Mouse (Mus musculus) bone marrow, adult 2 months (tissue): ENCODE measurements around the gene Psme4. TPM values are rescaled to one million over a fixed set of nuclear protein-coding genes. Genes with fewer than 3 reads are reported as not detected.
A peak's percentile ranks its signal among the peaks of the same experiment; 100 is the strongest.
"Not testable (repeated sequence)": the region's sequence is repeated elsewhere in the genome, so short reads cannot be mapped to it uniquely, and the experiment has no call there.

Source experiments
- H3K27ac ChIP-seq: fragments of 200-500 bp; 2 replicates; pipeline ENCODE4 v1.5.1; 2012; ENCODE audit warnings: low read depth, mild to moderate bottlenecking, control low read depth, inconsistent platforms, low read length; ENCODE audit not compliant: control insufficient read depth, poor library complexity, insufficient read depth
- H3K4me1 ChIP-seq: fragments of 200-500 bp; 2 replicates; pipeline ENCODE4 v1.6.1; 2011; ENCODE audit warnings: low read length; ENCODE audit not compliant: control insufficient read depth, insufficient read depth
- H3K4me3 ChIP-seq: fragments of 200-500 bp; replicated peaks from 2 replicates; pipeline ENCODE3; 2011; ENCODE audit warnings: mild to moderate bottlenecking, low read depth, low read length, control low read depth; ENCODE audit not compliant: control insufficient read depth
- CTCF ChIP-seq: fragments of 200-500 bp; IDR thresholded peaks from 2 replicates; pipeline ENCODE4 v1.5.1; 2011; ENCODE audit warnings: low read length, control low read depth; ENCODE audit not compliant: control insufficient read depth, insufficient read depth
- POLR2A ChIP-seq: fragments of 200-500 bp; IDR thresholded peaks from 2 replicates; pipeline ENCODE4 v1.6.1; 2011; ENCODE audit warnings: low read depth, mild to moderate bottlenecking, control low read depth, low read length, borderline replicate concordance; ENCODE audit not compliant: control insufficient read depth
- WGBS: fragments of 180-500 bp; shearing (Covaris S2); methylation state at CpG from one replicate; pipeline ENCODE4 v1.1.7; 2018; 5-methylcytosine and 5-hydroxymethylcytosine counted together
- polyA plus RNA-seq: library from polyadenylated mRNA; stranded (reverse); fragments of >200 nt; gene quantifications from 2 replicates; pipeline ENCODE4 v1.2.4, GENCODE M21; 2011; ENCODE audit warnings: low replicate concordance; ENCODE audit not compliant: missing spikeins, insufficient read depth, insufficient read length

Psme4 gene
- polyA plus RNA-seq, result 12.3 and 28.5 TPM in 2 replicates

DNA sequence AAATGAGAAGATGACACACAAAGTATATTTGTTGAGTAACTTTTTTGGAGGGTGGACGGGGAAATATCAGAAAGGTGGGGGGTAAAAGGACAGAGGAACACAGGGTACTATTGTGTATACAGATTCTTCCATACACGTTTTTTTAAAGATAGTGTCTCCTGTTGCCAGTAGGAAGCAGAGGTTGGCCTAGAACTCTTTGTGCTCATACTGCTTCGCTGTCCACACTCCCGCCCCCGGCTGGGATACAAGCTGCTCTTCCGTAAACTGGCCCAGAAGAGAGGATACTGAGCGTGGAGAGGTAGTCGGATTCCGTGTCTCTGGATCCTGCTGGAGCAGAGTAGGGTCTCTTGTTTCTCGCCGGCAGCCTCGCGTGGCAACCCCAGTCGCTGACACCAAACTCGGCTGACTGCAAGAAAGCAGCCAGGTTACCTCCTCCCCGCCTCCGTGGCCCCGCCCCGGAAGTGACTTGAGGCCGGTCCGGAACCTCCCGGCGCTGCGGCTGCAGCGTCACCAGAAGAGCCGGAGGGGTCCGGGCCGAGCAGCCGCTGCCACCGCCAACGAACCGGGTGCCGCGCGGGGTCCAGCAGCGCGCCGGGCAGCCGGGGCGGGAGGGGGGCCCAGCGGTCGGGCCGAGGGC, at the start of gene Psme4:
Gene Psme4, plus strand, starts transcription at position 460 of the 637 bp plus-strand sequence.
- TF ChIP-seq POLR2A (peak; percentile 86), CTCF (no peak)
- Histone ChIP-seq H3K27ac (peak within 1 kb of the TSS; percentile 81), H3K4me3 (peak within 1 kb of the TSS; percentile 74), H3K4me1 (no peaks in the 10 kb centered on the region; the same call in 1 of the 2 replicates)
- WGBS, result 2% methylated on average over 43 of the region's 43 CpGs

DNA sequence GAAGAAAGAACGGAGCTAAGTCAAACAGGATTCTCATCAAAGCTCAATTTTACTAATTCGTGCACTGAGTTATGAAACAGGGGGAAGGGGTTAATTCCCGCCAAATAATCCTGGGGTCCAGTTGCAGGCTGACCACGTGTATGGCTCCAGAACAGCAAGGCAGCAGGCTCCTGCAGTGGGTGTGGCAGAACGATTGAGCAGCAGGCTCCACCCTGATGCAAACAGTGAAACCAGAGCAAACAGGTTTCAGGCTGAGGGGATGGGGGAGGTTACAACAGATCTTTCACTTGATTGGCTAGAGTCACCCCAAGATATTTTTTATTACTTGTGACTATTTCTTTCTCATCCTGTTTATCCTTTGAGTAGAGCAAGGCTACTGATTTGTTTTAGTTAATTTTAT, 48.1 kb upstream of the Psme4 start:
- Histone ChIP-seq H3K27ac (no peak overlapping the region; the same call in 1 of the 2 replicates), H3K4me1 (no peaks in the 10 kb centered on the region), H3K4me3 (no peak overlapping the region)
- 56% methylated on average over 5 of the region's 5 CpGs for WGBS
- TF ChIP-seq CTCF (no peak), POLR2A (no peak)

DNA sequence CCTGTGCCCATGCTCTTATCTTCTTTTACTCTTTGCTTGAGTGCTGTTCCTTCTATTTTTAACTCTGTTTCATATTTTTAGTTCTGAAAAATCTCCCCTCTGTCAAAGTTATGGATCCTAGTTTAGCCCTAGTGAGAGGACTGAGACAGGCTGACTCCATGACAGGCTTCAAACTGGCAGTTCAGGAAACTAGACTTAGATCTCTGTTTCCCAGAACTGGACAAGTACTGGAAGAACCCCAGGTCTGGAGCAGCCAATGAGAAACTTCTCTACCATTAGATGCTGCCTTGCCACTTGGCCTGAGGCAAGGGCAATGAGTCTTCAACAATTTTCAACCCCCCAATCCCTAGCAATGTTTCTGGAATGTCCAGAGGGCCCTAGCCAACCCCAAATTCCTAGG, 40.8 kb upstream of the Psme4 start:
- TF ChIP-seq CTCF (no peak), POLR2A (no peak)
- Histone ChIP-seq H3K4me3 (no peak overlapping the region), H3K27ac (no peak overlapping the region), H3K4me1 (no peaks in the 10 kb centered on the region)

DNA sequence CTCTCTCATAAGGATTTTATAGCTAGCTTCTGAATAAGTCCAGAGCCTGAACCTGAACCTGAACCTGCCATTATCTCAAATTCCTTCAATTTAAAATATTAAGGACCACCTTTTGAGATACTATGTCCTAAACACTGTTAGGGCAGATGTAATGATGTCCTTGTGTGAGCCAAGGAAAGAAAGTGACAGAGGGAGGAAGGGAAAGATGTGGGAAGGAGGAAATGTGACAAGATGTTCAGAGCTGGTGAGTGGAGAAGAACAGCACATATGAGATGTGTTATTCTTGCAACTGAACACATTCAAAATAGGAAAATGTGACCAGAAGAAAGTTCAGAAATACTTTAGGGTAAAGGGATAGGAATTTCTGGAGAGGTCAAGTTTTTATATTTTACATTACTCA, 38.1 kb upstream of the Psme4 start:
- Histone ChIP-seq H3K4me3 (no peak overlapping the region), H3K4me1 (no peaks in the 10 kb centered on the region), H3K27ac (no peak overlapping the region)
- TF ChIP-seq POLR2A (no peak), CTCF (no peak)

DNA sequence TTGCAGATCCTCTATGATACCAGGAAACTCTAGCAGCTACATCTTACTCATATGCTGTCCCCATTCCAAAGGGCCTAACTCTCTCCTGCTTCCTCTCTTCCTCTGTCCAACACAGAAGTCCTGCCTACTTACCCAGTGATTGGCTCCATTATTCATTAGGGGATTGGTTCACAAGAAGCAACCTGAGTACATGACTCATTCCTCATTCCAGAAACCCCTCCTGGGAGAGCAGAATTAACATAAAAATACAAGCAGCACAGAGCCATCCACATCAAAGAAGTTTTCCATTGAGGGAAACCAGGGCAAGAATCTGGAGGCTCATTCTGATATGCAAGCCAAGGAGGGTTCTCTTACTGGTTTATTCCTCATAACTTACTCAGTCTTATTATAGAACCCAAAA, 27.5 kb upstream of the Psme4 start:
- no peak for TF ChIP-seq CTCF
- no peak for TF ChIP-seq POLR2A

DNA sequence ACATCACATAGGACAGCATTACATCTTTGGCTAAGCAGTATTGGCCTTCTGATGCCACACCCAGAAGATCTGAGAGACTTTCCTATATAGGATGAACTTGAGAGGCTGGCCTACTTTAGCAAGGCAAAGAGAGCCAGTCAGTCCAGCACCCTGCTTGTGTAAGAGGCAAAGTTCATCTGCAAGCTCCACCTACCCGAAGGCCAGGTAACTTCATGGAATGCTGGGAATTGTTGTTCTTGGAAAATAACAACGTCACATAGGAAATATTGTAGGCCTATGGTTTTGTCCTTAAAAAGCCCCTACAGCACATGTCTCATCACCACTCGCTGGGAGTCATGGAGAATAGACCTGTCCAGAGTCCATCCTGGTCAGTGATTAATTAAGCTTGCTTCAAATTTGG, 22.6 kb upstream of the Psme4 start:
- no peak for TF ChIP-seq POLR2A
- TF ChIP-seq CTCF, result no peak
- 80% methylated on average over 3 of the region's 3 CpGs for WGBS
- H3K27ac ChIP-seq, result no peak overlapping the region

More for the DNA sequence above, 27.5 kb upstream of the Psme4 start:
- no peak overlapping the region for H3K4me3 ChIP-seq
- no peaks in the 10 kb centered on the region for H3K4me1 ChIP-seq
- no peak overlapping the region for H3K27ac ChIP-seq

DNA sequence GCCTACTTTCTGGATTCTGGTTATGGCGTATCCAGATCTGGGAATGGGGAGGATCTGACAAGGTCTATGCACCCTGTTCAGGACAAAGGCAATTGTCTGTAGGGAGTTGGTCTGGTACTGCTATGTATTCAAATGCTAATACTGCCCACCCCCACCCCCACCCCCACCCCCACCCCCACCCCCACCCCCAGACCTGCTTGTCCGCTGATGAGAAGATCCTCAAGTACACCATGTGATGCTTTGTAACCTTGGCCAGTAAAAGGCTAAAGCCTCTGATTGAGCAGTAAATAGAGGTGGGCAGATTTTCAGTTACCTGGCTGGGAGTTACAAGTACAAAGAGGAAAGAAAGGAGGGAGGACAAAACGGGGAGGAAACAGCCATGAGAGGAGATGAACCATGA, 21.9 kb upstream of the Psme4 start:
- no peak overlapping the region for H3K27ac ChIP-seq
- H3K4me1 ChIP-seq, result no peaks in the 10 kb centered on the region
- WGBS, result 82% methylated on average over 3 of the region's 3 CpGs
- TF ChIP-seq POLR2A (no peak), CTCF (no peak)
- no peak overlapping the region for H3K4me3 ChIP-seq

More for the DNA sequence above, 22.6 kb upstream of the Psme4 start:
- H3K4me3 ChIP-seq, result no peak overlapping the region
- no peaks in the 10 kb centered on the region for H3K4me1 ChIP-seq

DNA sequence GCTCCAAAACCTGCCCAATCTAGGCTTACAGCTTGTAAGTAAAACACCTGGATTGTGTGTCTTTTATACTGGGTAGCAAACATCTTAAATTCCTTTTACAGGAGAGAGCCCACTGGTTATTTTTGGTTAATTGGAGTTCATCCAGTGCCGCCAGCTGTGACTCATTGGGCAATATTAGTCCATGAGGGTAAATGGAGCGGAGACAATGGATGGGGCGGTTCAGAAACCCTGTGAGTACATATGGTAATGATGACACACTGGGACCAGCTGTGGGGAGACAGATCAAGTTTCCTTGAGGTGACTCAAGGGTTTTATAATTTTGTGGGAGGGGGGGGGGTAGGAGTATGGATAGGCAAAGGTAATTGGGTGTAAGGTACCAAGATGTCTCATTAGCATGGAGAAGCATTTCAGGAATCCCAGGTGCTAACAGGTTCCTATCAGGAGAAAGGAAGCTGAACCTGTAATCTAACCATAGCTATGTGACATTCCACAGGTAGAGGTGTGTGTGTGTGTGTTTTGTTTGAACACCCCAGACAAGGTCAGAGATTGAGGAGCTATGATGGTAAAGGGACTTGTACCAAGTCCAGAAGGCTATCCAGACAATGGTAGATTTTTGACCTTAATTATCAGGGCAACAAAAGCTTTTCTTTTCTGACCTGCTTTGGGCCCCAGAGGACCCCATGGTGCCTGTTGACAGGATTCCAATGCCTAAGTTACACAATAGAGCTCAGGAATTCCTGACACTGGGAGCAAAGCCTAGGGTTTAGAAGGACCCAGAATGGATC, 21.3 kb upstream of the Psme4 start:
- 85% methylated on average over 3 of the region's 3 CpGs for WGBS
- Histone ChIP-seq H3K4me3 (no peak overlapping the region), H3K27ac (no peak overlapping the region), H3K4me1 (no peaks in the 10 kb centered on the region)
- TF ChIP-seq CTCF, result no peak
- TF ChIP-seq POLR2A, result no peak

DNA sequence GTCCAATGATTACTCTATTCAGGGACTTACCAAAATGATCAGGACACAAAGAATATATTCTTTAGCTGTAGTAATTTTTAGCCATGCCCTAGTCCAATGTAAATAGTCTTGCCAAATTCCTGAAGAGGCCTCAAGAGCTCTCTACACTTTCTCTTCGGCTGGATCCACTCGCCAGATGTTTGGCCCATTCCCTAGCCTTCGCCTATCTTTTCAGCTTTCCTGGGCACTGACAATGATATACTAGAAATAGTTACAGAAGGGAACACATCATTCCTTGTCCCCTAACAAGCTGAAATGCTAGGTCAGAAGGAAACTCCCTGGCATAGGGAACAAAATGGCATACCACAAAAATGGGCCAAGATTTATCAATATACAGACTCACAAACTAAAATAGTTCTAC, 18.6 kb upstream of the Psme4 start:
- no peak for TF ChIP-seq CTCF
- no peak for TF ChIP-seq POLR2A
- 82% methylated on average over 3 of the region's 3 CpGs for WGBS
- Histone ChIP-seq H3K4me3 (no peak overlapping the region), H3K27ac (no peak overlapping the region), H3K4me1 (no peaks in the 10 kb centered on the region)

DNA sequence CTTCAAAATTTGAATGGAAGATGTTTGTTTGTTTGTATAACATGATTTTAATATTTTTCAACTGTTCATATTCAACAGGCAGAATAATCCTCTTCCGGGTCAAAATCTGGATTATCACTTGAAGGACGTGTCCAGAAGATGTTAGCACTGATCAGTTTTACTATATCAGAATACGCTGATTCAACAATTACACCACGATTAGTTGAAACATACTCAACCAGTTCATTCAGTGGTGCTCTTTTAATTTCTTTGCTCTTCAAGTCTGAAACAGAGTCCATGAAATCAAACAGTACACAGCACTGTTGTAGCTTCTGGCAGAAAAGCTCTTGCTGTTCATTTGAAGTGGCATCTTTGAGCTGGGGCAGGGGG, 17.1 kb upstream of the Psme4 start:
- not testable (repeated sequence) for H3K27ac ChIP-seq, H3K4me1 ChIP-seq, H3K4me3 ChIP-seq
- WGBS, result 59% methylated on average over 4 of the region's 4 CpGs
